Mouse (Mus musculus) lung, postnatal 0 days (tissue): ENCODE data around the gene Irf6. TPM values are rescaled to one million over a fixed set of nuclear protein-coding genes. Genes with fewer than 3 reads are reported as not detected.
A peak's percentile ranks its signal among the peaks of the same experiment; 100 is the strongest.

Experiments
- ATAC-seq: fragments of 200-750 bp; cut with Nextera tagmentation; 2 replicates; pipeline ENCODE4 v1.8.0; 2017; ENCODE audit warnings: moderate library complexity
- DNase-seq: peaks from one replicate; pipeline ENCODE4 v3.0.0-alpha.2; 2016; ENCODE audit warnings: low spot score
- H3K27ac ChIP-seq: fragments of 300-500 bp; sonication (generic); 2 replicates; pipeline ENCODE4 v1.5.1; 2014; ENCODE audit warnings: antibody characterized with exemption, mild to moderate bottlenecking, low read length, mixed read lengths
- H3K27me3 ChIP-seq: fragments of 300-500 bp; sonication (generic); replicated peaks from 2 replicates; pipeline ENCODE4 v1.6.1; 2014; ENCODE audit warnings: low read length, mixed read lengths; ENCODE audit not compliant: insufficient read depth
- H3K36me3 ChIP-seq: fragments of 300-500 bp; sonication (generic); 2 replicates; pipeline ENCODE4 v1.6.1; 2014; ENCODE audit warnings: low read length, mixed read lengths; ENCODE audit not compliant: insufficient read depth
- H3K4me1 ChIP-seq: fragments of 300-500 bp; sonication (generic); 2 replicates; pipeline ENCODE4 v1.6.1; 2014; ENCODE audit warnings: antibody characterized with exemption, low read depth, low read length, mixed read lengths; ENCODE audit not compliant: insufficient read depth
- H3K4me2 ChIP-seq: fragments of 300-500 bp; sonication (generic); replicated peaks from 2 replicates; pipeline ENCODE4 v1.6.1; 2014; ENCODE audit warnings: low read depth, mild to moderate bottlenecking, low read length, moderate library complexity, mixed read lengths
- H3K4me3 ChIP-seq: fragments of 300-500 bp; sonication (generic); 2 replicates; pipeline ENCODE4 v1.5.1; 2014; ENCODE audit warnings: low read depth, low read length
- H3K9ac ChIP-seq: fragments of 300-500 bp; sonication (generic); replicated peaks from 2 replicates; pipeline ENCODE4 v1.6.1; 2014; ENCODE audit warnings: low read depth, mild to moderate bottlenecking
- H3K9me3 ChIP-seq: fragments of 300-500 bp; sonication (generic); 2 replicates; pipeline ENCODE4 v1.6.1; 2016; ENCODE audit warnings: low read length, mixed read lengths
- CTCF ChIP-seq: IDR thresholded peaks from 2 replicates; pipeline ENCODE4 v1.5.1; 2016; ENCODE audit warnings: antibody characterized with exemption, mild to moderate bottlenecking
- EP300 ChIP-seq: IDR thresholded peaks from 2 replicates; pipeline ENCODE4 v1.6.1; 2016; ENCODE audit warnings: antibody characterized with exemption, mild to moderate bottlenecking, control low read depth
- WGBS: fragments of 180-500 bp; shearing (Covaris S2); extraction: QIAGEN DNeasy Blood & Tissue Kit; methylation state at CpG from one replicate; pipeline ENCODE4 v1.1.7; 2014; 5-methylcytosine and 5-hydroxymethylcytosine counted together
- polyA plus RNA-seq: library from polyadenylated mRNA; unstranded; fragments of >200 nt; fragmentation: Nextera tagmentation; extraction: Ambion mirVana; gene quantifications from 2 replicates; pipeline ENCODE4 v1.2.1, GENCODE M21; 2015

The Irf6 gene
- polyA plus RNA-seq, 1 experiment from 2014 or later: 14.3 TPM

GRCm38 (mm10) chr1:193159613-193160012 is 6.7 kb downstream of the Irf6 start:
- no peak for ATAC-seq
- Histone ChIP-seq H3K36me3 (no peaks in the 10 kb centered on the region), H3K9ac (no peak overlapping the region), H3K4me1 (peaks cover 14% of the 10 kb centered on the region; the same call in 1 of the 2 replicates), H3K27me3 (no peaks in the 10 kb centered on the region), H3K9me3 (no peaks in the 10 kb centered on the region), H3K4me3 (no peak overlapping the region), H3K27ac (0 out of 2 replicates have a peak overlapping the region, but pooled peaks have one; percentile 40), H3K4me2 (no peak overlapping the region)
- no peak for DNase-seq
- TF ChIP-seq CTCF (no peak), EP300 (no peak)
- 59% methylated on average over 1 of the region's 1 CpGs for WGBS

- 12% methylated on average over 18 of the region's 18 CpGs for WGBS
- ATAC-seq: peak; percentile 71
- peak overlapping the region; percentile 40; the same call in 1 of the 2 replicates for H3K27ac ChIP-seq
- H3K9me3 ChIP-seq: no peaks in the 10 kb centered on the region
- H3K4me3 ChIP-seq: peak overlapping the region; percentile 2; the same call in 1 of the 2 replicates
- H3K36me3 ChIP-seq: no peaks in the 10 kb centered on the region
- TF ChIP-seq EP300 (no peak), CTCF (no peak)
- peak; percentile 71 for DNase-seq
- H3K4me1 ChIP-seq: peaks cover 14% of the 10 kb centered on the region; the same call in 1 of the 2 replicates
- peak overlapping the region; percentile 50 for H3K4me2 ChIP-seq
- H3K9ac ChIP-seq: no peak overlapping the region
- no peaks in the 10 kb centered on the region for H3K27me3 ChIP-seq
Observed at GRCm38 (mm10) chr1:193160317-193161032, 7.6 kb downstream of the Irf6 start.

DNA sequence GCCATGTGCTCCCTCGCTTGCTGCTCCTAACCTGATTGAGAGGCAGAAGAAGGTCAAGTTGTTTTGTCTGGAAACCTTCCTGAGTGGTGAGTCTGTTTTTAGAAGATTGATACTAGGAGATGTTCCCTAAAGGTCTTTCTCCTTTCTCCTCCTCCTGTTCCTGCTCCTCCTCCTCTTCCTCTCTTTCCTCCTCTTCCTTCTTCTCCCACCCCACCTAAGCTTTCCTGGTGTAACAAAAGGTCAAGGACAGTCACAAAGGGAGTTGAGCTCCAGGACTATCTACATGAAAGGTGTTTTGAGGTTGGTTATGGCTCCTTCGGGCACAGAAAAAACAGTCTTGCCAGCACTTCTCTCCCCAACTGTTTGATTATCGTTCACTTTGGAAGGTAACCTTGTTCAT is 14.8 kb downstream of the Irf6 start, which contains the start of gene A130010J15Rik:
A130010J15Rik (plus strand) TSS at position 301 of the 400 bp plus-strand sequence.
- no peaks in the 10 kb centered on the region for H3K9me3 ChIP-seq
- H3K4me3 ChIP-seq: no peak within 1 kb of the TSS
- no peaks in the 10 kb centered on the region for H3K36me3 ChIP-seq
- WGBS: 89% methylated on average over 3 of the region's 3 CpGs
- H3K9ac ChIP-seq: no peak within 1 kb of the TSS
- DNase-seq (no peak), ATAC-seq (no peak)
- no peak within 1 kb of the TSS for H3K27ac ChIP-seq
- H3K27me3 ChIP-seq: no peaks in the 10 kb centered on the region
- H3K4me2 ChIP-seq: no peak within 1 kb of the TSS
- peaks cover 6% of the 10 kb centered on the region; the same call in 1 of the 2 replicates for H3K4me1 ChIP-seq
- TF ChIP-seq CTCF (no peak), EP300 (no peak)

- DNase-seq (no peak), ATAC-seq (no peak)
- TF ChIP-seq CTCF: no peak
- no peak for TF ChIP-seq EP300
- Histone ChIP-seq H3K4me2 (no peak overlapping the region), H3K4me3 (no peak overlapping the region), H3K36me3 (no peaks in the 10 kb centered on the region), H3K27me3 (no peaks in the 10 kb centered on the region), H3K27ac (no peak overlapping the region), H3K9me3 (no peaks in the 10 kb centered on the region), H3K4me1 (peaks cover 9% of the 10 kb centered on the region; the same call in 1 of the 2 replicates), H3K9ac (no peak overlapping the region)
- 54% methylated on average over 7 of the region's 7 CpGs for WGBS
Observed at GRCm38 (mm10) chr1:193169228-193169627, 16.3 kb downstream of the Irf6 start.

- DNase-seq: peak; percentile 81
- ATAC-seq: no peak
- Histone ChIP-seq H3K27me3 (no peaks in the 10 kb centered on the region), H3K4me2 (no peak overlapping the region), H3K9ac (no peak overlapping the region), H3K9me3 (no peaks in the 10 kb centered on the region), H3K27ac (no peak overlapping the region), H3K36me3 (no peaks in the 10 kb centered on the region), H3K4me1 (peaks cover 11% of the 10 kb centered on the region; the same call in 1 of the 2 replicates), H3K4me3 (no peak overlapping the region)
- WGBS: 31% methylated on average over 2 of the region's 2 CpGs
- TF ChIP-seq EP300 (no peak), CTCF (no peak)
Observed at GRCm38 (mm10) chr1:193169856-193170255, 16.9 kb downstream of the Irf6 start.

- Histone ChIP-seq H3K27me3 (no peaks in the 10 kb centered on the region), H3K9ac (peak overlapping the region; percentile 74), H3K27ac (peak overlapping the region; percentile 82), H3K4me2 (peak overlapping the region; percentile 87), H3K36me3 (no peaks in the 10 kb centered on the region), H3K9me3 (no peaks in the 10 kb centered on the region), H3K4me3 (peak overlapping the region; percentile 69), H3K4me1 (peaks cover 11% of the 10 kb centered on the region; the same call in 1 of the 2 replicates)
- TF ChIP-seq EP300 (no peak; the same call in 1 of the 2 replicates), CTCF (peak; percentile 45)
- DNase-seq (peak; percentile 100), ATAC-seq (peak; percentile 98)
- under 1% methylated on average over 46 of the region's 48 CpGs for WGBS
Observed at GRCm38 (mm10) chr1:193172991-193173809, 20.3 kb downstream of the Irf6 start.
